Mouse (Mus musculus): ENCODE data around the gene Ccdc8. TPM values are rescaled to one million over a fixed set of nuclear protein-coding genes. Genes with fewer than 3 reads are reported as not detected.

Ccdc8 gene
- polyA plus RNA-seq, 1 experiment: 21.0 TPM

DNA sequence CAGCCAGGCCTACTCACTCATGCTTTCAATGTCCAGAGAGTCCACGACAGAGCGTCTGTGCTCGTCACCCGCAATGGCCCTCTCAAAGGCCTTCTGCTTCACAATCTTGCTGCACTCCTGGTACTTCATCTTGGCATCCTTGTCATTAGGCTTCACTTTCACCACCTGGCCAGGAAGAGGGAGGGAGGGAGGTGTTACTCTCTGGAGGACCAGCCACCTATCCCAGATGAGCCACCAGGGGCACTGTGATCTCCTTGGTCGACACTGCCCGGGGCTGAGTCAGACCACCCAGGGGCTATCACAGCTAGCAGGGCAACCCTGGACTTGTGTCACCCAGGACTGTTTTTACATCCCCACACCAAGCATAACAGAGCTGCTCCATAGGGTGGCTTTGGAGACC, 22.9 kb downstream of the Ccdc8 start:
- Histone ChIP-seq H3K36me3 (ENCODE audit: control insufficient read depth, insufficient read depth) (peaks cover 19% of the 10 kb centered on the region), H3K4me3 (no peak overlapping the region), H3ac (ENCODE audit: control insufficient read depth, insufficient read length) (no peak overlapping the region), H3K4me2 (ENCODE audit: low read depth) (no peak overlapping the region), H3K27me3 (ENCODE audit: control insufficient read depth, insufficient read depth, insufficient read length) (no peaks in the 10 kb centered on the region), H3K79me2 (ENCODE audit: control insufficient read depth, insufficient read depth) (peaks cover 11% of the 10 kb centered on the region)
- no peak for TF ChIP-seq POLR2AphosphoS2 (IDR thresholded peaks at IDR 0.05; ENCODE audit: insufficient read length, low read depth)
- no peak for TF ChIP-seq POLR2A (IDR thresholded peaks at IDR 0.05; ENCODE audit: insufficient read length, low read depth)
- no peak for TF ChIP-seq MAX (IDR thresholded peaks at IDR 0.05; ENCODE audit: low read depth)
- no peak for TF ChIP-seq E2F4 (IDR thresholded peaks at IDR 0.05; ENCODE audit: insufficient read depth)

DNA sequence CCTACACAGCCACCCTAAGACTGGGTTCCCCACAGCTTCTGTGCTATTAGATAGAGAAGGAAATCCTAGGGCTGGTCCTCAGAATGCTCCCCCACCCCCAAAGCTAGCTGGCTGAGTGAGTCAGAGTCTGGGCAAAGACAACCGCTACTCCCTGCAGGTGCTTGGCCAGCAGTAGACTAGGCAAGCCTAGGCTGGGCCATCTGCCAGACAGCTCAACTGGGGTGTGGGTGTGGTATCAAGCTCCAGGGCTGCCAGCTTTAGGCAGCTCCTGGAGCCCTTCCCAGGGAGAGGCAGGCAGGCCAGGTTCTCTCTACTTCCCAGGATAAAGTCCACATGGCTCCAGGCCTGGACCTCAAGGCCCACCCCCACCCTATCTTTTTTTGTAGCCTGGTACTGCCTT, 24.5 kb downstream of the Ccdc8 start:
- TF ChIP-seq TCF3 (IDR thresholded peaks at IDR 0.05; ENCODE audit: insufficient read length, low read depth) (no peak), POLR2AphosphoS2 (IDR thresholded peaks at IDR 0.05; ENCODE audit: insufficient read length, low read depth) (no peak), SRF (IDR thresholded peaks at IDR 0.05; ENCODE audit: control insufficient read depth, insufficient read length, low read depth) (no peak), USF1 (IDR thresholded peaks at IDR 0.05; ENCODE audit: low read depth) (no peak), MAX (IDR thresholded peaks at IDR 0.05; ENCODE audit: low read depth) (no peak), MYOG (IDR thresholded peaks at IDR 0.05; ENCODE audit: control insufficient read depth in 1 of 3, insufficient read depth in 1 of 3, insufficient read length in 2 of 3, low read depth in 2 of 3) (peak; percentile 19 to 93 (median 59)), POLR2A (IDR thresholded peaks at IDR 0.05; ENCODE audit: insufficient read length, low read depth) (no peak), CEBPB (IDR thresholded peaks at IDR 0.05; ENCODE audit: insufficient read depth, poor library complexity, severe bottlenecking) (no peak), TCF12 (IDR thresholded peaks at IDR 0.05; ENCODE audit: insufficient read depth, poor library complexity, severe bottlenecking) (no peak), REST (IDR thresholded peaks at IDR 0.05; ENCODE audit: insufficient read depth, insufficient read length) (no peak), MYOD1 (IDR thresholded peaks at IDR 0.05; ENCODE audit: control insufficient read depth in 1 of 3, insufficient read length in 2 of 3, low read depth in 2 of 3) (peak in 2 of 3 experiments; percentile 85 to 90), E2F4 (IDR thresholded peaks at IDR 0.05; ENCODE audit: insufficient read depth) (no peak)
- peaks cover 21% of the 10 kb centered on the region for H3K79me2 ChIP-seq (ENCODE audit: control insufficient read depth, insufficient read depth)

DNA sequence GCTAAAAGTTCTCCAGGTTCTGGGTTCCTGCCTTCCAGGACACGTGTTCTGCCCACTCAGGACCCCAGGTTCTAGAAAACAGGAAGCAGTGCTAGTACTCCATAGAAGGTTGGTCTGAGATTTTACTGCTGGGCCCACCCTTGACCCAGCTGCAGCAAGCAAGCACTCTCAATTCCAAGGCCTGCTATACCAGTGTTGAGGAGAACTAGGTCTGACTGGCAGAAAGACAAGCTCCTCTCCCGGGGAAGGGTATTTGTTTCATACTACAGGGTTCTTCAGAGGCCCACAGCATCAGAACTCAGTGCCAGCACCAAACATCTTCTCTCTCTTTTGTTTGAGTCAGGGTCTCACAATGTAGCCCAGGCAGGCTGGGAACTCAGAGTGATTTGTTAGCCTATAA, 25.4 kb downstream of the Ccdc8 start:
- no peak for TF ChIP-seq MAX (IDR thresholded peaks at IDR 0.05; ENCODE audit: low read depth)
- TF ChIP-seq TCF3 (IDR thresholded peaks at IDR 0.05; ENCODE audit: insufficient read length, low read depth): no peak
- no peak for TF ChIP-seq POLR2A (IDR thresholded peaks at IDR 0.05; ENCODE audit: insufficient read length, low read depth)
- no peak for TF ChIP-seq REST (IDR thresholded peaks at IDR 0.05; ENCODE audit: insufficient read depth, insufficient read length)
- no peak for TF ChIP-seq CEBPB (IDR thresholded peaks at IDR 0.05; ENCODE audit: insufficient read depth, poor library complexity, severe bottlenecking)
- TF ChIP-seq TCF12 (IDR thresholded peaks at IDR 0.05; ENCODE audit: insufficient read depth, poor library complexity, severe bottlenecking): no peak
- no peak for TF ChIP-seq MYOD1 (IDR thresholded peaks at IDR 0.05; ENCODE audit: control insufficient read depth in 1 of 3, insufficient read length in 2 of 3, low read depth in 2 of 3)
- no peak for TF ChIP-seq MYOG (IDR thresholded peaks at IDR 0.05; ENCODE audit: control insufficient read depth in 1 of 3, insufficient read depth in 1 of 3, insufficient read length in 2 of 3, low read depth in 2 of 3)
- no peak for TF ChIP-seq USF1 (IDR thresholded peaks at IDR 0.05; ENCODE audit: low read depth)
- no peak for TF ChIP-seq E2F4 (IDR thresholded peaks at IDR 0.05; ENCODE audit: insufficient read depth)
- TF ChIP-seq POLR2AphosphoS2 (IDR thresholded peaks at IDR 0.05; ENCODE audit: insufficient read length, low read depth): no peak
- no peak for TF ChIP-seq SRF (IDR thresholded peaks at IDR 0.05; ENCODE audit: control insufficient read depth, insufficient read length, low read depth)
- H3K4me2 ChIP-seq (ENCODE audit: low read depth): peak overlapping the region; percentile 57
- no peak overlapping the region for H3K4me3 ChIP-seq
- peaks cover 7% of the 10 kb centered on the region for H3K36me3 ChIP-seq (ENCODE audit: control insufficient read depth, insufficient read depth)
- H3K79me2 ChIP-seq (ENCODE audit: control insufficient read depth, insufficient read depth): peaks cover 23% of the 10 kb centered on the region
- H3ac ChIP-seq (ENCODE audit: control insufficient read depth, insufficient read length): no peak overlapping the region
- H3K27me3 ChIP-seq (ENCODE audit: control insufficient read depth, insufficient read depth, insufficient read length): no peaks in the 10 kb centered on the region

More for the DNA sequence above, 24.5 kb downstream of the Ccdc8 start:
- peaks cover 7% of the 10 kb centered on the region for H3K36me3 ChIP-seq (ENCODE audit: control insufficient read depth, insufficient read depth)
- peak overlapping the region; percentile 68 for H3K4me2 ChIP-seq (ENCODE audit: low read depth)
- H3ac ChIP-seq (ENCODE audit: control insufficient read depth, insufficient read length): no peak overlapping the region
- no peak overlapping the region for H3K4me3 ChIP-seq
- H3K27me3 ChIP-seq (ENCODE audit: control insufficient read depth, insufficient read depth, insufficient read length): no peaks in the 10 kb centered on the region

DNA sequence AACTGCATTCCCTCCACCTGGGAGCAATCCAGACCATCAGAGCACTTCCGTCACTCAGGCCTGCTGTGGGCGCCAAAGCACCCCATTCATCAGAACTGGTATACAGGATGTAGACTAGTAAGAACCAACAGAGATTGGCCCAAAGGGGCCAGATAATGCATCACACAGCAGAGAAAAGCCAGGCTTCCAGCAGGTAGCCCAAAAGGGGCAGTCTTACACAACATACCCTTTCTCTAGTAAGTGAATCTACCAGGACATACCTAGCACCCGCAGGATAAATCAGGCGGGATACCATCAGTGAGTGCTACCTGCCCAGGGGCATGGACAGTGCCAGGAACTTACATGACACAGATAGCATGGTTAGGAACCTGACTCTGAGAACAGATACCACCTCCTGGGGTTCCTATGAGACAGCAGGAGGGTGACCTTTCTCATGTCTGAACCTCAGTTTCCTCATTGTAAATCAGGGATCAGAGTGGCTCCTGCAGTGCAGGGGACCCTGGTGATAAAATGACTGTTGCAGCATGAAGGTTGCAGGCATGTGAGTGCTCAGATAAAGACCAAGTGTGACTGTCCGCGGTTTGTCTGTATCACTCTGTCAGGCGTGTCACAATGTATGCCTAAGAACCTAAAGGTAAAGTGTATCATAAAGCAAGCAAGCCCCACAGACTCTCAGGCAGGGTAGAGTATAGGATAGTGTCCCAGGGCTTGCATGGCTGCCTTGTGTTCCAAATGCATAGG, 27.1 kb downstream of the Ccdc8 start:
- H3ac ChIP-seq (ENCODE audit: control insufficient read depth, insufficient read length): no peak overlapping the region
- no peak for TF ChIP-seq TCF3 (IDR thresholded peaks at IDR 0.05; ENCODE audit: insufficient read length, low read depth)
- no peak for TF ChIP-seq TCF12 (IDR thresholded peaks at IDR 0.05; ENCODE audit: insufficient read depth, poor library complexity, severe bottlenecking)
- no peak for TF ChIP-seq POLR2A (IDR thresholded peaks at IDR 0.05; ENCODE audit: insufficient read length, low read depth)
- no peak for TF ChIP-seq SRF (IDR thresholded peaks at IDR 0.05; ENCODE audit: control insufficient read depth, insufficient read length, low read depth)
- no peak for TF ChIP-seq POLR2AphosphoS2 (IDR thresholded peaks at IDR 0.05; ENCODE audit: insufficient read length, low read depth)
- no peak for TF ChIP-seq REST (IDR thresholded peaks at IDR 0.05; ENCODE audit: insufficient read depth, insufficient read length)
- TF ChIP-seq USF1 (IDR thresholded peaks at IDR 0.05; ENCODE audit: low read depth): no peak
- TF ChIP-seq MAX (IDR thresholded peaks at IDR 0.05; ENCODE audit: low read depth): no peak
- TF ChIP-seq MYOG (IDR thresholded peaks at IDR 0.05; ENCODE audit: control insufficient read depth in 1 of 3, insufficient read depth in 1 of 3, insufficient read length in 2 of 3, low read depth in 2 of 3): no peak
- TF ChIP-seq MYOD1 (IDR thresholded peaks at IDR 0.05; ENCODE audit: control insufficient read depth in 1 of 3, insufficient read length in 2 of 3, low read depth in 2 of 3): no peak
- TF ChIP-seq CEBPB (IDR thresholded peaks at IDR 0.05; ENCODE audit: insufficient read depth, poor library complexity, severe bottlenecking): no peak
- no peak for TF ChIP-seq E2F4 (IDR thresholded peaks at IDR 0.05; ENCODE audit: insufficient read depth)

More for the DNA sequence above, 27.1 kb downstream of the Ccdc8 start:
- no peaks in the 10 kb centered on the region for H3K27me3 ChIP-seq (ENCODE audit: control insufficient read depth, insufficient read depth, insufficient read length)
- H3K4me2 ChIP-seq (ENCODE audit: low read depth): no peak overlapping the region
- H3K36me3 ChIP-seq (ENCODE audit: control insufficient read depth, insufficient read depth): peaks cover 7% of the 10 kb centered on the region
- peaks cover 31% of the 10 kb centered on the region for H3K79me2 ChIP-seq (ENCODE audit: control insufficient read depth, insufficient read depth)
- H3K4me3 ChIP-seq: no peak overlapping the region

All from myocyte (in vitro differentiated cells).